Mouse (Mus musculus): ENCODE measurements around the gene Prr32.

DNA sequence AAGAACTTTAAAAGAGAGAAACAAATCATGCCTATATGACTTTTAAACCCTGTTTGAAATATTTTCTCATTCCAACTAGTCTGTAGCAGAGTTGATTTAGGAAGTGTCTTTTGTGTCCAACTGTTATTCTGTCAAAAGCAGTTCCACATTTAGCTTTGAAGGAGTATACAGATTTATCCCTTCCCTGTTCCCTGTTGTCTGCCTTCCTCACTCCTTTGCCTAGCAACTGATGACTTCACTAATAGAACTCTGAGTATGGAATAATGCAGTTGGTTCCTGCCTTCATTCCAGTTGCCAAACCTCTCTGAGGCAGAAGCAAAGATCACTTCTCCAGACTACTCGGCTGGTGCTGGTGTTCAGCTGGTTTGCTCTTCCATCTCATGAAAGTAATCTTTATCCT, at the start of gene Prr32:
- TF ChIP-seq CTCF (IDR thresholded peaks at IDR 0.05; ENCODE audit: low read depth, low read length) (no peak), POLR2A (IDR thresholded peaks at IDR 0.05; ENCODE audit: extremely low read depth, insufficient read depth, low read length) (no peak)

Measured in liver, adult 2 months (tissue).